Mouse (Mus musculus): ENCODE results near the gene Tcp10b. TPM values are rescaled to one million over a fixed set of nuclear protein-coding genes. Genes with fewer than 3 reads are reported as not detected.
"Not testable (repeated sequence)": the region's sequence is repeated elsewhere in the genome, so short reads cannot be mapped to it uniquely, and the experiment has no call there.

The Tcp10b gene
- total and polyA plus RNA-seq, 3 experiments = not detected

GRCm38 (mm10) chr17:13092960-13093359, 32.1 kb downstream of the Tcp10b start:
- not testable (repeated sequence) for DNase-seq (ENCODE audit: low spot score); H3K27me3 ChIP-seq (ENCODE audit: insufficient read depth, low read length); ATAC-seq (ENCODE audit: extremely low read depth, insufficient number of reproducible peaks, low FRiP score, poor library complexity, severe bottlenecking); H3K9me3 ChIP-seq (replicated peaks); H3K4me1 ChIP-seq (ENCODE audit: insufficient read depth, low read depth, low read length); H3K36me3 ChIP-seq (replicated peaks); H3K4me3 ChIP-seq (ENCODE audit: low read depth, low read length)

GRCm38 (mm10) chr17:13106563-13106962, 45.7 kb downstream of the Tcp10b start:
- H3K4me1 ChIP-seq (ENCODE audit: insufficient read depth, low read depth, low read length); H3K27me3 ChIP-seq (ENCODE audit: insufficient read depth, low read length); H3K9me3 ChIP-seq (replicated peaks); ATAC-seq (ENCODE audit: extremely low read depth, insufficient number of reproducible peaks, low FRiP score, poor library complexity, severe bottlenecking); H3K36me3 ChIP-seq (replicated peaks); DNase-seq (ENCODE audit: low spot score); H3K4me3 ChIP-seq (ENCODE audit: low read depth, low read length): not testable (repeated sequence)

GRCm38 (mm10) chr17:13112504-13113291, 51.8 kb downstream of the Tcp10b start:
- DNase-seq (ENCODE audit: low spot score); H3K27me3 ChIP-seq (ENCODE audit: insufficient read depth, low read length); H3K36me3 ChIP-seq (replicated peaks); H3K4me3 ChIP-seq (ENCODE audit: low read depth, low read length); ATAC-seq (ENCODE audit: extremely low read depth, insufficient number of reproducible peaks, low FRiP score, poor library complexity, severe bottlenecking); H3K4me1 ChIP-seq (ENCODE audit: insufficient read depth, low read depth, low read length); H3K9me3 ChIP-seq (replicated peaks): not testable (repeated sequence)

GRCm38 (mm10) chr17:13123308-13124038, 62.6 kb downstream of the Tcp10b start:
- not testable (repeated sequence) for ATAC-seq (ENCODE audit: extremely low read depth, insufficient number of reproducible peaks, low FRiP score, poor library complexity, severe bottlenecking); H3K27me3 ChIP-seq (ENCODE audit: insufficient read depth, low read length)

GRCm38 (mm10) chr17:13124241-13124640, 63.3 kb downstream of the Tcp10b start:
- not testable (repeated sequence) for ATAC-seq (ENCODE audit: extremely low read depth, insufficient number of reproducible peaks, low FRiP score, poor library complexity, severe bottlenecking); H3K27me3 ChIP-seq (ENCODE audit: insufficient read depth, low read length); H3K36me3 ChIP-seq (replicated peaks); H3K9me3 ChIP-seq (replicated peaks); H3K4me1 ChIP-seq (ENCODE audit: insufficient read depth, low read depth, low read length); H3K4me3 ChIP-seq (ENCODE audit: low read depth, low read length); DNase-seq (ENCODE audit: low spot score)

More at GRCm38 (mm10) chr17:13123308-13124038, 62.6 kb downstream of the Tcp10b start:
- not testable (repeated sequence) for H3K36me3 ChIP-seq (replicated peaks); H3K4me1 ChIP-seq (ENCODE audit: insufficient read depth, low read depth, low read length); H3K9me3 ChIP-seq (replicated peaks); DNase-seq (ENCODE audit: low spot score); H3K4me3 ChIP-seq (ENCODE audit: low read depth, low read length)

- not testable (repeated sequence) for H3K9me3 ChIP-seq (replicated peaks); ATAC-seq (ENCODE audit: extremely low read depth, insufficient number of reproducible peaks, low FRiP score, poor library complexity, severe bottlenecking); H3K36me3 ChIP-seq (replicated peaks); H3K27me3 ChIP-seq (ENCODE audit: insufficient read depth, low read length); H3K4me3 ChIP-seq (ENCODE audit: low read depth, low read length); DNase-seq (ENCODE audit: low spot score); H3K4me1 ChIP-seq (ENCODE audit: insufficient read depth, low read depth, low read length)
These were observed 68.4 kb downstream of the Tcp10b start for GRCm38 (mm10) chr17:13129324-13129723.

GRCm38 (mm10) chr17:13129737-13130465, 69.0 kb downstream of the Tcp10b start:
- H3K27me3 ChIP-seq (ENCODE audit: insufficient read depth, low read length); H3K4me3 ChIP-seq (ENCODE audit: low read depth, low read length); H3K36me3 ChIP-seq (replicated peaks); H3K9me3 ChIP-seq (replicated peaks); ATAC-seq (ENCODE audit: extremely low read depth, insufficient number of reproducible peaks, low FRiP score, poor library complexity, severe bottlenecking); H3K4me1 ChIP-seq (ENCODE audit: insufficient read depth, low read depth, low read length); DNase-seq (ENCODE audit: low spot score): not testable (repeated sequence)

GRCm38 (mm10) chr17:13131710-13132109, 70.8 kb downstream of the Tcp10b start, which contains the start of gene Unc93a:
Unc93a (minus strand) TSS chr17:13131810.
- H3K36me3 ChIP-seq (replicated peaks); H3K4me3 ChIP-seq (ENCODE audit: low read depth, low read length); ATAC-seq (ENCODE audit: extremely low read depth, insufficient number of reproducible peaks, low FRiP score, poor library complexity, severe bottlenecking); H3K9me3 ChIP-seq (replicated peaks); DNase-seq (ENCODE audit: low spot score); H3K4me1 ChIP-seq (ENCODE audit: insufficient read depth, low read depth, low read length); H3K27me3 ChIP-seq (ENCODE audit: insufficient read depth, low read length): not testable (repeated sequence)

Other genes starting within 250 kb of the Tcp10b start
- not detected in 2 replicates for gene Mas1, start 193.0 kb upstream of the Tcp10b start, total RNA-seq (2014; fragmentation: Nextera tagmentation)
- 0.17 TPM in 1 of 2 replicates, not detected in the other for gene Mas1, start 193.0 kb upstream of the Tcp10b start, total RNA-seq (2017)
- not detected in 2 replicates for gene Mas1, start 193.0 kb upstream of the Tcp10b start, polyA plus RNA-seq (2012)
- not detected in 2 replicates for gene Mrgprh, start 185.1 kb upstream of the Tcp10b start, total RNA-seq (2014; fragmentation: Nextera tagmentation)
- 0.06 and 0.11 TPM in 2 replicates for gene Mrgprh, start 185.1 kb upstream of the Tcp10b start, total RNA-seq (2017)
- gene Mrgprh, start 185.1 kb upstream of the Tcp10b start, polyA plus RNA-seq (2012) = not detected in 2 replicates
- 3.8 TPM in 1 of 2 replicates, not detected in the other for gene Pnldc1, start 150.9 kb upstream of the Tcp10b start, total RNA-seq (2014; fragmentation: Nextera tagmentation)
- gene Pnldc1, start 150.9 kb upstream of the Tcp10b start, total RNA-seq (2017) = 0.52 and 1.5 TPM in 2 replicates
- gene Pnldc1, start 150.9 kb upstream of the Tcp10b start, polyA plus RNA-seq (2012) = 0.04 TPM in 1 of 2 replicates, not detected in the other
- gene Tcp1, start 145.4 kb upstream of the Tcp10b start, total RNA-seq (2014; fragmentation: Nextera tagmentation) = 429 and 451 TPM in 2 replicates
- 889 and 1,033 TPM in 2 replicates for gene Tcp1, start 145.4 kb upstream of the Tcp10b start, total RNA-seq (2017)
- 25.9 and 56.3 TPM in 2 replicates for gene Tcp1, start 145.4 kb upstream of the Tcp10b start, polyA plus RNA-seq (2012)
- gene Mrpl18, start 144.8 kb upstream of the Tcp10b start, total RNA-seq (2014; fragmentation: Nextera tagmentation) = 114 and 118 TPM in 2 replicates
- gene Mrpl18, start 144.8 kb upstream of the Tcp10b start, total RNA-seq (2017) = 227 and 231 TPM in 2 replicates
- gene Mrpl18, start 144.8 kb upstream of the Tcp10b start, polyA plus RNA-seq (2012) = 52.4 and 103 TPM in 2 replicates
- gene Acat3, start 120.5 kb upstream of the Tcp10b start, total RNA-seq (2014; fragmentation: Nextera tagmentation) = not detected in 2 replicates
- gene Acat3, start 120.5 kb upstream of the Tcp10b start, total RNA-seq (2017) = 0.66 and 1.8 TPM in 2 replicates
- gene Acat3, start 120.5 kb upstream of the Tcp10b start, polyA plus RNA-seq (2012) = 0.10 and 0.15 TPM in 2 replicates
- gene Acat2, start 100.4 kb upstream of the Tcp10b start, total RNA-seq (2014; fragmentation: Nextera tagmentation) = 27.5 and 36.6 TPM in 2 replicates
- gene Acat2, start 100.4 kb upstream of the Tcp10b start, total RNA-seq (2017) = 91.9 and 98.6 TPM in 2 replicates
- 10.3 and 14.4 TPM in 2 replicates for gene Acat2, start 100.4 kb upstream of the Tcp10b start, polyA plus RNA-seq (2012)
- 103 and 107 TPM in 2 replicates for gene Wtap, start 66.9 kb upstream of the Tcp10b start, total RNA-seq (2014; fragmentation: Nextera tagmentation)
- 150 and 173 TPM in 2 replicates for gene Wtap, start 66.9 kb upstream of the Tcp10b start, total RNA-seq (2017)
- 37.5 and 44.0 TPM in 2 replicates for gene Wtap, start 66.9 kb upstream of the Tcp10b start, polyA plus RNA-seq (2012)
- gene Sod2, start 54.3 kb upstream of the Tcp10b start, total RNA-seq (2014; fragmentation: Nextera tagmentation) = 107 and 144 TPM in 2 replicates
- gene Sod2, start 54.3 kb upstream of the Tcp10b start, total RNA-seq (2017) = 102 and 111 TPM in 2 replicates
- gene Sod2, start 54.3 kb upstream of the Tcp10b start, polyA plus RNA-seq (2012) = 407 and 592 TPM in 2 replicates
- gene Gpr31b, start 8.8 kb upstream of the Tcp10b start, total RNA-seq (2014; fragmentation: Nextera tagmentation) = not detected in 2 replicates
- gene Gpr31b, start 8.8 kb upstream of the Tcp10b start, total RNA-seq (2017) = 0.17 and 0.27 TPM in 2 replicates
- gene Gpr31b, start 8.8 kb upstream of the Tcp10b start, polyA plus RNA-seq (2012) = not detected in 2 replicates
- not detected in 2 replicates for gene Unc93a, start 70.7 kb downstream of the Tcp10b start, total RNA-seq (2014; fragmentation: Nextera tagmentation)
- gene Unc93a, start 70.7 kb downstream of the Tcp10b start, total RNA-seq (2017) = 0.16 TPM in 1 of 2 replicates, not detected in the other
- gene Unc93a, start 70.7 kb downstream of the Tcp10b start, polyA plus RNA-seq (2012) = not detected in 2 replicates
- not detected in 2 replicates for gene Smok2a, start 160.1 kb downstream of the Tcp10b start, total RNA-seq (2014; fragmentation: Nextera tagmentation)
- gene Smok2a, start 160.1 kb downstream of the Tcp10b start, total RNA-seq (2017) = 0.11 and 0.17 TPM in 2 replicates
- gene Smok2a, start 160.1 kb downstream of the Tcp10b start, polyA plus RNA-seq (2012) = not detected in 2 replicates
- gene Smok2b, start 169.2 kb downstream of the Tcp10b start, total RNA-seq (2014; fragmentation: Nextera tagmentation) = not detected in 2 replicates
- gene Smok2b, start 169.2 kb downstream of the Tcp10b start, total RNA-seq (2017) = 0.11 TPM in 1 of 2 replicates, not detected in the other
- not detected in 2 replicates for gene Smok2b, start 169.2 kb downstream of the Tcp10b start, polyA plus RNA-seq (2012)